Mouse (Mus musculus): ENCODE results near the gene Coro1b.

GRCm38 (mm10) chr19:4159049-4159448, 10.6 kb downstream of the Coro1b start:
- TF ChIP-seq CTCF (IDR thresholded peaks at IDR 0.05; ENCODE audit: borderline replicate concordance, insufficient read depth, low read length): no peak
- no peak for TF ChIP-seq POLR2A (IDR thresholded peaks at IDR 0.05; ENCODE audit: low read depth, low read length)
